Mouse (Mus musculus) cerebellum, adult 9-10 months (tissue): ENCODE data around the gene Ppil6.

ENCODE experiments used
- DNase-seq: peaks from one replicate; pipeline ENCODE4 v3.0.0; 2022

The Ppil6 gene

GRCm38 (mm10) chr10:41536714-41537113 lies 46.5 kb downstream of the Ppil6 start:
- no peak for DNase-seq

DNA sequence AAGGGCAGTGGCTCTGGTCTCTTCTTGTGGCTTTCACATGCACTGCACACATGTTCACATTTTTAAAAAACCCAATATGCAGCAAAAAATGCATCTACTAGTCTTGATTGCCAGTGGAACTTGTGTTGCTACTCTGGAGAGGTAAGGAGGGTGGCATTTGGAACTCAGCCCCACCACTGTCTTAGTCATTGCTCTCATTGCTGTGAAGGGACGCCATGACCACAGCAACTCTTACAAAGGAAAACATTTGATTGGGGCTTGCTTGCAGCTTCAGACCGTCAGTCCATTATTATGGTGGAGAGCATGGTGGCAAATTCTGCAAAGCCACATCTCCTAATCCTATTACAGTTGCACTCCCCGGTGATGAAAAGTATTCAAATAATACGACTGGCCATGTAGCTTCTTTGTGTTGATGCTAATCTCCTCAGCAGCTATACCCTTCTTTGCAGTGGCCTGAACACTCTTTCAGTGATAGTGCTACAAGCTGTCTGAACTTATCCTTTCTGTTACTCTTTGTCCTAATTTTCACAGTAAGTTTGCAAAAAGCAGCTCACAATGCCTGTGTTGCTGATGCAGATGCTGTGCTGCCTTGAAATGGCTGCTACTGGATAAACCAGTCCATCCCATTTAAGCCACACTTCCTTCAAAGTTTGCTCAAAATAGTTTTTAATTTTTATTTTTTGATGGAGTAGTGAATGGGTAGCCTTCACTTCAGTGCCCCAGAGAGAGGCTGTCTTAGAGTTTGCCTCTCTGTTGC lies 47.2 kb downstream of the Ppil6 start:
- DNase-seq, result no peak

DNA sequence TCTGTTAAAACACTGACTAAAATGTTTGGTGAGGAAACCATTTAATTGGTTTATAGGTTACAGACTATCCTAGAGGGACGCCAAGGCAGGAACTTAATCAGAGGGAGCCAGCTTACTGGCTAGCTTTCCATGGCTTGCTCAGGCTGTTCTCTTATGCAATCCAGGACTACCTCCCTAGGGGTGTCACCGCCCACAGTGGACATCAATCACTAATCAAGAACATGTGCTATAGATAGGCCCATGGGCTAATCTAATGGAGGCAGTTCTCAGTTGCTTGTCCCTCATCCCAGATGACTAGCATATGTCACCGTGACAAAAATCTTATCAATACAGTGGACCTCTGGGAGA lies 47.7 kb downstream of the Ppil6 start:
- no peak for DNase-seq

- no peak for DNase-seq
Observed at GRCm38 (mm10) chr10:41538986-41539385, 48.7 kb downstream of the Ppil6 start.

DNA sequence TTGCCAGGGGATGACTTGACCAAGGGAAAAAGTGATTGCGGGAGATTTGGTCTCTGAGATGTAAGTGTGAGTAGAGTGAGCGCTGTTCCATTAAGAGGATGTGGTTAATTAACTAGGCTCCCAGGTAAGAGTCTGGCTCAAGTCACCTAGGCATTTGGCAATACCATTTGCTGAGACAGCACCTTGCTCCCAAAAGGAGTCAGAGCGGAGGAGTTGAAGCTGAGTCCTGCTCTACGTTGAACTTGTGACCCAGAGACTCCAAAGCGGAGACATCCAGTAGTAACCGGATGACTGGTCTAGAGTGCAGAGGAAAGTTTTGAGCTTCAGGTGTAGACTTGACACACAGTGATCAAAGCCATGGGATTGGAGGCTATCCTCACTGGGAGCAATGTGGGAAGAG lies 51.8 kb downstream of the Ppil6 start:
- DNase-seq, result no peak

DNA sequence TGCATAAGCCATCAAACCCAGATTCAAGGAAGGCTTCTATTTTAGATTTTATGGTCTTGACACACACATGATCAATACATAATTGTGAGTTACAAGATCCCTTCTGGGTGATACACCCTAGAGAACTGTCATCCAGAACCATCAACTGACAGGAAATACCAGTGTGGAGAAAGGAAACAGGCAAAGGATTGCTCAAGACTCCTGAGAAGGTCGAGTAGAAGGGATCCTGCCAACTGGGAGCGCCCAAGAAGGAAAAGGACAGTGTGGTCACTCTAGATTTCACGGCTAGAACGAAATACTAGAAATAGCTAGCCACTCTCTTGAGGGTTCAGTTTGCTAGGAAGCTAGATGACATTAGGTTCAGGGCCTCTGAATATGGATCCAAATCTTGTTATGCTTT lies 53.2 kb downstream of the Ppil6 start:
- no peak for DNase-seq

- no peak for DNase-seq
Observed at GRCm38 (mm10) chr10:41543844-41544243, 53.6 kb downstream of the Ppil6 start.

DNA sequence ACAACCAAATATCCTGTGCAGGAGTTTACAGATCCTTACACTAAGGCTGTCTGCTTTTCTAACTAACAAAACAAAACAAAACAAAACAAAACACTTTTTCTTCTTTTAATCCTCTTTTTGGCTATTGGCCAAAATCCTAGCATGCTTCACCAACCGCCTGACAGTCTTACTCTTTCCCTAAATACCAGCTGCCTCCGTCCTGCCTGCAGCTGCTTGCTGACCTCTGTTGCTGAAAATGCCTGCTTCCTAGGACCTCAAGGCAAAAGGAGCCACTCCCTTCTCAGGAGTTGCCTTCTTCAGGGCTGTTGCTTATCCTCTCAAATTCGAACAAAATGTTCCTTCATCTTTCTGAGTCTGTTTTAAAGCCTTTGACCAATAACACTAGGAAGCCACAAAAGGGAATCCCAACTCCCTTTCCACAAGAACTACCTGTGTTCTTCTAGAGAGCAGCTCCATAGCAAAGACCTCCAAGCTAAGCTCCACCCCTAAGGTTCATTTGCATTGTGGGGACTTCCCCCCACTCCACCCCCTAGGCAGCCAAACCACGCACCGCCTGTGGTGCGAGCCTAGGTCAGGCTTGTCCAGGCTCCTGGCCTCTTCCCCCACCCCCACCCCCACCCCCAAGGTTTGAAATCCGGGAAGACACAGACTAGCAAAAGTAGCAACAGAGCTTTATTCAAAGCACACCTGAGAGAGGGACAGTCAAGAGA lies 54.4 kb downstream of the Ppil6 start:
- DNase-seq, result no peak

DNA sequence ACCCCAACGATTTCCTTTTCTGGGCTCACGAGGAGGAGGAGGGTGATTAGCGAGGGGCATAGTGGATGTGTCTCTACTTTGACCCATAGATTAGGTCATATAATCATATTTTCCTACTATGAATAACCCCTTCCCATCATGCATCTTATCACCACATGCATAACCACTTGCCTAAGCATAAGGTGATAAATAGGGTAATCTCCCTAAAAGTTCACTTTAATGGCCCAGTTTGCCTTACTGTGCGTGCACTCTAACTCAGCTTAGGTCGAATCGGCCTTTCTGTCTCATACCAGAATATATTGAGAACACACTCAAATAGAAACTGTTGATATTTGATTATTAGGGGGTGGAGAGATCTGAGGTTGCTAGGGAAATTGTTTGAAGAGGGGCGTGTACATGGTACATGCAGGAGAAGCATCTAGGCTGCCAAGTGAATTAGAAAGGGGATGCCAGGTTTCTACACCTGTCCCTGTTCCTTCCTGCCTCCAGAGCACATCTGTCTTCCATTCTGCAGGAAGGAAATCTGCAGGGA lies 55.1 kb downstream of the Ppil6 start:
- DNase-seq, result no peak

DNA sequence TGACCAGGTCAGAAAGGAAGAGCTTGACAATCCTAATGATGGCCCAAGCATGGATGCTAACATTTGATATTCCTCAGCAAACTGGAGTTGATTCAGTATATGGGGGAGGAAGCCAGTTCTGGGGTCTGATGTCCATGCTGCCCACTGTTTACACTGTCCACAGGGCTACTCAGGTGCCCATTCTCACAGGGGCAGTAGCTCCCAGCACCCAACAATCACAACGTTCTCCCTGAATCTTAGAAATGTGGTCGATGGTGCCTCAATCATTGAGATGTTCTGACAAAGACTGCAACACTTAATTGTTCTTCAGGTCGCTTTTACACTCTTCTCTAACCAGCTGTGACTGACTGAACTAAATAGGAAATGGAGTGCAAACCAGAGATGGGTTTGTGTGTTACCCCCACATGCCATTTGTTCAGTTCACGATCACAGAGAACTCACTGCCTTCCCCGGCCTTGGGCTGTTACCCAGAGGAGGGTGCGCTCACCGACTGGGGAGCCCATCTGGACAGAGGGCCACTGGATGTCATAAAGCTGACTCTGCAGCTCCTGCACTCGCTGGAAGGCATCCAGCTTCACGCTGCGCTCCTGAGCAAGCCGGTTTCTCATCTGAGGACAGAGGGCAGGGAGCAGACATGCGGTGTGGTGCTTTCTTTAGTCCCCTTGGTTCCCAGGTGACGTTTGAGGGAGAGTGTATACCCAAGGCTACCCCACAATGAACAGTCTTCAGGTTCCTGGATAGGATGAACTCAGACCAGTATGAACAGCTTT lies 56.3 kb downstream of the Ppil6 start:
- no peak for DNase-seq

DNA sequence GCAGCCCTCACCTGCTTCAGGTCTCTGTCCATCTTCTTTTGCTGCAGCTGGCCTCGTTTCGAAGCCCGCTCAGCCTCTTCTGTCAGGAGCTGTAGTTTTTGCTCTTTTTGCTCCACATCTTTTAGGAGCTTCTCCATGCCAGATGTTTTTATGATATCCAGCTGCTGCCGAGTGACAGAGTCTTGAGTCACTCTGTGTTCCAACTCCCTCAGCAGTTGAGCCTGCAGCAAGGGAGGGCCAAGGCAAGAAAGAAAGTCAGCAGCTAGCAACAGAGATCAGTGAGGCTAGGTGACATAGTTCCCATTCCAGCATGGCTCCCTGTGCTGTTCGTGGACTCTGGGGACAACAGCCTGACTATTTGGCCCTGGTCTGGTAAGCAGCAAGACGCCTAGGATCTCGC lies 60.5 kb downstream of the Ppil6 start:
- no peak for DNase-seq

DNA sequence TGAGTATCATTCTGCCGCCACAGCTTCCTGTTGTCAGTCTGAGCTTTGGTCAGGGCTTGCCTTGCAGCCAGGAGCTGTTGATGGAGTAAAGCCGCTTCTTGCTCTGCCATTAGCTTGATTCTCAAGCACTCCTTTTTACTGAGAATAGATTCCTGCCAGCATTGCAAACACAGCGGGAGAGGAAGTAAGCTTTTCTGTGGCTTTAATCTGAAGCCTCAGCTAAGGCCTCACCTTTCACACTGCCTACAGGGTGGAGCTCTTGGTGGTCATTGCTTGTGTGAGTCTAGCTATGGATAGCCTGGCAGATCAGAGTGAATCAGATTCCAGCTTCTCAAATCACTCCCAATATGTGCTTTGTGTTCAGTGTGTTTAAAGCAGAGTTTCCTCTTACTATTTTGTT lies 62.1 kb downstream of the Ppil6 start:
- DNase-seq, result no peak

DNA sequence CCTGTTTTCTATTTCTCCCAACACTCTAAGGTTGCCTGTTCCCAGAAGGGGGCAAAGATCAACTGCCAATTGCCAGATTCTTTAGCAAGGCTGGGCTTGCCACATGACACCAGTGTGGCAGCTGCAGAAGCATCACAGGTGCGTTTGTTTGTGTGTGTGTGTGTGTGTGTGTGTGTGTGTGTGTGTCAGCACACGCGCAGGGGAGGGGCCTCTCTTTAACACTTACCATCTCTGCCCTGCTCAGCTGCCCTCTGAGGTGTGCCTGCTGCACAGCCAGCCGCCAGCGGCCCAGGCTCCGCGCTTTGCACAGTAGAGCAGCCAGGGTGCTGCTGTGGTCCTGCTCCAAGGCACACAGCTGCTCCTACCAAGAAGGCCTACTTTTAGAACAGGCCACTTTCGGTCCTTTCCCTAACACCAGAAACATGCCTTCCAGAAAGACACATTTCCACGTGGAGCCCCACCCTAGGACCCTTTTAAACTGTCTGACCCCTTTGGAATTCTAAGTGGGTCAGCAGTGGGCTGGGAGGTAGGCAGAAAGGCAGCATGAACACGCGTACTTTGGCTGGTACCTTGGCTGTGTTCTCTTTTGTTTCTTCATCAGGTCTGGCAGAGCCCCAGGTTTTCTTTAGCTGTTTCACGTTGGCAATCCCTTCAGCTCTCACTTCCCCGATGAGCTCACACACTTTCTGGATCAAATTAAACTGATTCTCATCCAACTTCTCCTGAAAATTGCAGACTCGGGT lies 62.8 kb downstream of the Ppil6 start:
- DNase-seq, result peak; percentile 42

- no peak for DNase-seq
Observed at GRCm38 (mm10) chr10:41553711-41554110, 63.5 kb downstream of the Ppil6 start.

DNA sequence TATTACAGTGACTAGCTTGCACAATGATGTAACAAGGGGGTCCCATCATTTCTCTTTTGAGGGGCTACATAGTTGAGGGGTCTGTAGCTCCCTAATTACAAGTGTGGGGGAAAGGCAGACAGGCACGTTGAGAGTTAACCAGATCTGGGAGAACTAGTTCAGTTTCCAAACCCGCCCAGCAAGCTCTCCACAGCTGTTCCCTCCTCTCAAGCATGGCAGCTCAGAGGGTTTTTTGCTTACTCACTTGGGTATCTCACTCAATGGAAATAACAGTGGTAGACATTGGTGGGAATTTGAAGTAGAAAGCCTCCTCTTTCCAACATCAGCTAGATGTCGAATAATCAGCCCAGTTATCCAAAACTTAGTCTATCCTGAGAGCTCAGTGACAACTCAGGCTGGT lies 64.8 kb downstream of the Ppil6 start:
- no peak for DNase-seq

- no peak for DNase-seq
Observed at GRCm38 (mm10) chr10:41558401-41558800, 68.2 kb downstream of the Ppil6 start.

DNA sequence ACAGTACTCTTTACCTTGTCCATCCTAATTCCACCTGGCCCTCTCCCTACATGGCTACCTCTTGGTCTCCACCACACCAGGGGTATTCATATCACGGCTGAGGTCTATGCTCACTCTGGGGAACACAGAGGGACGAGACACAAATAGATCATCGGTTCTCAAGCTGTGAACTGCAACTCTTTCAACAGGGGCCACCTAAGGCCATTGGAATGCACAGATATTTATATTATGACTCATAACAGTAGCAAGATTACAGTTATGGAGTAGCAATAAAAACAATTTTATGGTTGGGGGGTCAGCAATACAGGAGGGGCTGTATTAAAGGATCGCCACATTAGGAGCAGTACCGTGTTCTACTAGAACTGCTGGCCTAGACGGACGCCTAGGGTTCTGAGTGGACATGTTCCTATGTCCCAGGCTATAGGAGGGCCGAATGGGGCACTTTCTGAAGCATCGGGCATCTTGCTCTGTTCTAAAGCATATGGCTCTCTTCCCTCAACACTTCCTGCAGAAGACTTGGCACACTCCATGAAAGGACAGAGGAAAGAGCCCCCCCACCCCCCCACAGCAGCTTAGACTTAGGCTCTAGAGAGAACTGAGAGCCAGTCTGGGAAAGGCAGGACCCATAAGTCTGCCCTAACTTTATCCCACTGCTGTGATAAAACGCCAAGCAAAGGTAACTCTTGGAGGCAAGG lies 71.6 kb downstream of the Ppil6 start:
- no peak for DNase-seq
